In genomic region chr12:21227076-21227980, GRCm38 (mm10) we compare ENCODE assay signal across 8 mouse cellular contexts. TPM values are rescaled to one million over a fixed set of nuclear protein-coding genes. Genes with fewer than 3 reads are reported as not detected.
DNase-seq lines count a peak whose midpoint lies in the region; ATAC-seq and TF ChIP-seq lines count a peak whose summit lies in the region.

No protein-coding gene starts in this region.

- H3K9ac ChIP-seq in limb, embryonic 14.5 days (ENCODE audit: low read depth, low read length, severe bottlenecking), result no peak overlapping the region
- H3K9ac ChIP-seq in embryonic facial prominence, embryonic 15.5 days, result no peak overlapping the region
- no peak overlapping the region for H3K9ac ChIP-seq in heart, embryonic 15.5 days

- H3K36me3 ChIP-seq in limb, embryonic 14.5 days (ENCODE audit: control insufficient read depth, insufficient read depth, low read length), result peaks cover 26% of the 10 kb centered on the region
- H3K36me3 ChIP-seq in limb, embryonic 10.5 days, result peaks cover 76% of the 10 kb centered on the region
- H3K36me3 ChIP-seq in embryonic facial prominence, embryonic 15.5 days, result peaks cover 26% of the 10 kb centered on the region
- H3K36me3 ChIP-seq in heart, embryonic 15.5 days, result peaks cover 10% of the 10 kb centered on the region; the same call in 1 of the 2 replicates

- no peak overlapping the region for H3K4me2 ChIP-seq in limb, embryonic 14.5 days (replicated peaks; ENCODE audit: low read depth, low read length, severe bottlenecking)
- no peak overlapping the region for H3K4me2 ChIP-seq in embryonic facial prominence, embryonic 15.5 days (replicated peaks)
- no peak overlapping the region for H3K4me2 ChIP-seq in heart, embryonic 15.5 days

- H3K27me3 ChIP-seq in limb, embryonic 14.5 days (ENCODE audit: control insufficient read depth, insufficient read depth, low read length), result no peaks in the 10 kb centered on the region
- H3K27me3 ChIP-seq in limb, embryonic 10.5 days (ENCODE audit: low read depth, poor library complexity, severe bottlenecking), result no peaks in the 10 kb centered on the region
- H3K27me3 ChIP-seq in embryonic facial prominence, embryonic 15.5 days, result no peaks in the 10 kb centered on the region
- no peaks in the 10 kb centered on the region for H3K27me3 ChIP-seq in heart, embryonic 15.5 days

- DNase-seq in limb, embryonic 14.5 days (ENCODE audit: low spot score), result peak; percentile 55
- no peak for DNase-seq in limb, embryonic 10.5 days (ENCODE audit: low spot score)
- DNase-seq in adrenal gland, adult (ENCODE audit: inconsistent age in 2 of 2, low spot score in 1 of 2), result peak; percentile 81 to 93
- peak; percentile 91 to 94 for DNase-seq in kidney, postnatal 25 days
- DNase-seq in thymus, postnatal 4 days, result peak; percentile 16

- WGBS in limb, embryonic 14.5 days, result 65% methylated on average over 6 of the region's 6 CpGs
- WGBS in limb, embryonic 10.5 days, result 53% methylated on average over 6 of the region's 6 CpGs
- WGBS in embryonic facial prominence, embryonic 15.5 days, result 63% methylated on average over 6 of the region's 6 CpGs
- WGBS in heart, embryonic 15.5 days, result 19% methylated on average over 6 of the region's 6 CpGs

- no peak overlapping the region for H3K27ac ChIP-seq in limb, embryonic 14.5 days (replicated peaks; ENCODE audit: low read depth, low read length)
- no peak overlapping the region for H3K27ac ChIP-seq in limb, embryonic 10.5 days
- H3K27ac ChIP-seq in embryonic facial prominence, embryonic 15.5 days (replicated peaks), result no peak overlapping the region
- H3K27ac ChIP-seq in heart, embryonic 15.5 days, result peak overlapping the region; percentile 78

- no peak overlapping the region for H3K4me3 ChIP-seq in limb, embryonic 14.5 days (replicated peaks; ENCODE audit: low read length)
- no peak overlapping the region for H3K4me3 ChIP-seq in limb, embryonic 10.5 days
- no peak overlapping the region for H3K4me3 ChIP-seq in embryonic facial prominence, embryonic 15.5 days (replicated peaks)
- H3K4me3 ChIP-seq in heart, embryonic 15.5 days, result no peak overlapping the region

- no peak for ATAC-seq in limb, embryonic 14.5 days (ENCODE audit: low FRiP score, low read depth)
- 0 out of 2 replicates have a peak, but pooled peaks have one; percentile 35 for ATAC-seq in embryonic facial prominence, embryonic 15.5 days (ENCODE audit: insufficient number of reproducible peaks, low FRiP score, low TSS enrichment, low read depth)
- ATAC-seq in heart, embryonic 15.5 days (replicated peaks; ENCODE audit: insufficient number of reproducible peaks, insufficient read depth, low FRiP score, low read depth), result peak; percentile 74
- ATAC-seq in megakaryocyte-erythroid progenitor cell, adult 5-6 weeks (replicated peaks; ENCODE audit: low FRiP score, low TSS enrichment, poor library complexity, severe bottlenecking), result peak; percentile 76

- H3K4me1 ChIP-seq in limb, embryonic 14.5 days (ENCODE audit: control insufficient read depth, insufficient read depth, low read length), result 0 out of 2 replicates have a peak, but pooled peaks cover 2% of the 10 kb centered on the region
- no peaks in the 10 kb centered on the region for H3K4me1 ChIP-seq in limb, embryonic 10.5 days
- peaks cover 8% of the 10 kb centered on the region for H3K4me1 ChIP-seq in embryonic facial prominence, embryonic 15.5 days
- peaks cover 17% of the 10 kb centered on the region for H3K4me1 ChIP-seq in heart, embryonic 15.5 days (replicated peaks)

- H3K9me3 ChIP-seq in limb, embryonic 14.5 days (ENCODE audit: control insufficient read depth, low read length), result no peaks in the 10 kb centered on the region
- no peaks in the 10 kb centered on the region for H3K9me3 ChIP-seq in limb, embryonic 10.5 days (replicated peaks)
- H3K9me3 ChIP-seq in embryonic facial prominence, embryonic 15.5 days (replicated peaks), result no peaks in the 10 kb centered on the region
- H3K9me3 ChIP-seq in heart, embryonic 15.5 days (replicated peaks), result no peaks in the 10 kb centered on the region

- no peak for TF ChIP-seq POLR2A in limb, embryonic 14.5 days (IDR thresholded peaks at IDR 0.05; ENCODE audit: borderline replicate concordance, extremely low read depth, insufficient read depth, insufficient read length)

RNA-seq across cellular contexts. Expression of gene Cpsf3, which starts 57.9 kb away (rescaled TPM):
- 66.2 and 70.0 TPM in 2 replicates for polyA plus RNA-seq in limb, embryonic 14.5 days (2012; rRNA removed)
- polyA plus RNA-seq in limb, embryonic 14.5 days (2014; fragmentation: Nextera tagmentation; extraction: Ambion mirVana), result 98.7 and 100 TPM in 2 replicates
- 137 and 140 TPM in 2 replicates for polyA plus RNA-seq in limb, embryonic 10.5 days (2016; fragmentation: Nextera tagmentation; extraction: Ambion mirVana)
- polyA plus RNA-seq in embryonic facial prominence, embryonic 15.5 days (2015; fragmentation: Nextera tagmentation; extraction: Ambion mirVana), result 89.6 and 96.8 TPM in 2 replicates
- 63.1 and 69.1 TPM in 2 replicates for polyA plus RNA-seq in heart, embryonic 15.5 days (2015; fragmentation: Nextera tagmentation; extraction: Ambion mirVana)
- total RNA-seq in megakaryocyte-erythroid progenitor cell, adult 5-6 weeks (2014; fragmentation: Nextera tagmentation), result 126 and 154 TPM in 2 replicates
- total RNA-seq in megakaryocyte-erythroid progenitor cell, adult 5-6 weeks (2017), result 105 and 107 TPM in 2 replicates

RNA-seq across cellular contexts. Expression of gene Itgb1bp1, which starts 58.8 kb away (rescaled TPM):
- polyA plus RNA-seq in limb, embryonic 14.5 days (2012; rRNA removed), result 22.3 and 27.4 TPM in 2 replicates
- 52.1 and 62.6 TPM in 2 replicates for polyA plus RNA-seq in limb, embryonic 14.5 days (2014; fragmentation: Nextera tagmentation; extraction: Ambion mirVana)
- 40.3 and 43.4 TPM in 2 replicates for polyA plus RNA-seq in limb, embryonic 10.5 days (2016; fragmentation: Nextera tagmentation; extraction: Ambion mirVana)
- polyA plus RNA-seq in embryonic facial prominence, embryonic 15.5 days (2015; fragmentation: Nextera tagmentation; extraction: Ambion mirVana), result 52.6 and 54.2 TPM in 2 replicates
- 35.0 and 38.7 TPM in 2 replicates for polyA plus RNA-seq in heart, embryonic 15.5 days (2015; fragmentation: Nextera tagmentation; extraction: Ambion mirVana)
- total RNA-seq in megakaryocyte-erythroid progenitor cell, adult 5-6 weeks (2014; fragmentation: Nextera tagmentation), result 30.4 and 38.6 TPM in 2 replicates
- total RNA-seq in megakaryocyte-erythroid progenitor cell, adult 5-6 weeks (2017), result 17.6 and 20.4 TPM in 2 replicates
